Mouse (Mus musculus): Measurements from ENCODE around the gene Armc7. TPM values are rescaled to one million over a fixed set of nuclear protein-coding genes. Genes with fewer than 3 reads are reported as not detected.

The Armc7 gene
- 7.7 and 8.8 TPM in 2 replicates for polyA plus RNA-seq (2014; fragmentation: Nextera tagmentation; extraction: Ambion mirVana)

DNA sequence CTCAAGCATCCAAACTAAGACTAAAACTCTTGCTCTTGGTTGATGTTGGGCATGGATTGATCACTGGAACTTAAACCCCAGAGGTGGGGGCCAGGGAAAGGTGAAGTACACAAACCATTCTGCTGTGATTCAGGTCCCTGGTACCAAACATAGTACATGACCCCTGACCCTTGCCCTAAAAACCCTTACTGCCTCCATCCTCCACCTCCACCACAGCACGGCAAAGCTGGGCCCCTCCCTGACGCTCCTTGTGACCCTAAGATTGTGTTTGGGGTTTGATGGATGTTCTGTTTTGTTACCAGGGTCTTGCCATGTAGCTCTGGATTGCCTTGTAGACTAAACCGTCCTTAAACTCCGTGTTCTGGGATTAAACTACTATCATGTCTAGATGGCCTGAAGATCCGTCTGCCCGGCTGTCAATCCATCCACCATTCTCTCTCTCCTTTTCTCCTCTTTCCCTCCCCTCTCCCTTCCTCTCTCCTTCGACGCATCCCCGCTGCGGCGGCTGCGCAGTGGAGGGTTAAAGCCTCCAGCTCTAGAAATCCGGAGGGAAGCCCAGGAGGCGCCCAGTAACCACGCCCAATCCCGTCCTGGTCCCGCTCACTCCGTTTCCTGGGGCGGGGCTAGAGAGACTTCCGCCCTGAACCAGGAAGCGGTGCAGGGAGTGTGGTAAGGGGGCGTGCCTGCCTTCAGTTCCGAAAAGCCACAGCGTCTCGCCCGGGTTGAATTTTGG is at the start of gene Armc7:
Gene Armc7, plus strand, starts transcription at position 643 of the 733 bp plus-strand sequence.
- Histone ChIP-seq H3K36me3 (ENCODE audit: control insufficient read depth, insufficient read depth, low read length) (no peaks in the 10 kb centered on the region; the same call in none of the 2 replicates), H3K4me2 (ENCODE audit: low read depth, severe bottlenecking) (peak within 1 kb of the TSS; percentile 71), H3K27me3 (ENCODE audit: control insufficient read depth, insufficient read depth, low read length) (no peaks in the 10 kb centered on the region), H3K9ac (ENCODE audit: low read length) (peak within 1 kb of the TSS; percentile 56), H3K9me3 (ENCODE audit: control insufficient read depth, low read length) (no peaks in the 10 kb centered on the region), H3K4me3 (ENCODE audit: low read depth, low read length) (peak within 1 kb of the TSS; percentile 70), H3K27ac (replicated peaks; ENCODE audit: low read depth, low read length) (no peak within 1 kb of the TSS), H3K4me1 (ENCODE audit: control insufficient read depth, insufficient read depth, low read length) (peaks cover 8% of the 10 kb centered on the region)
- WGBS: 1% methylated on average over 26 of the region's 26 CpGs
- DNase-seq (ENCODE audit: low spot score): peak; percentile 95
- peak; percentile 89 for ATAC-seq (ENCODE audit: insufficient number of reproducible peaks, low FRiP score, low TSS enrichment, low read depth)

DNA sequence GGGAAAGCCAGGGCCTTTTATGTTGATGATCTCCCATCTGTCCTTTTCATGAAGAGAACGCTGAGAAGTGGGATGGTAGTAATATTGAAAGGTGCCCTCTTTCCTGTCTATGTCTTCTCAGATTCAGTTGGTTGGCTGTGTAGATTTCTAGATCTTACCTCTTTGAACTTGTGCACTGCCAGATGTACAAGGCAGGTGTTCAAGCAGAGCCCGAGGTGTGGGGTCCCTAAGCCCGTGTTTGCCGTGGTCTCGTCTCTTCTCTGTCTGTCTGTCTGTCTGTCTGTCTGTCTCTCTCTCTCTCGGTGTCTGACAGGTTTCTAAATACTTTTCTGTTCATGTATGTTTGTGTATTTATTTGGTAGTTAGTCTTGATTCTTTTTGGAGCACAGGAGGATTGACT is 49.8 kb upstream of the Armc7 start:
- Histone ChIP-seq H3K27me3 (ENCODE audit: control insufficient read depth, insufficient read depth, low read length) (no peaks in the 10 kb centered on the region), H3K9ac (ENCODE audit: low read length) (no peak overlapping the region), H3K4me1 (ENCODE audit: control insufficient read depth, insufficient read depth, low read length) (peaks cover 7% of the 10 kb centered on the region; the same call in 1 of the 2 replicates), H3K36me3 (ENCODE audit: control insufficient read depth, insufficient read depth, low read length) (peaks cover 17% of the 10 kb centered on the region), H3K4me3 (ENCODE audit: low read depth, low read length) (no peak overlapping the region), H3K27ac (replicated peaks; ENCODE audit: low read depth, low read length) (no peak overlapping the region), H3K4me2 (ENCODE audit: low read depth, severe bottlenecking) (no peak overlapping the region), H3K9me3 (ENCODE audit: control insufficient read depth, low read length) (no peaks in the 10 kb centered on the region)
- WGBS: 86% methylated on average over 6 of the region's 6 CpGs
- ATAC-seq (ENCODE audit: insufficient number of reproducible peaks, low FRiP score, low TSS enrichment, low read depth) (no peak), DNase-seq (ENCODE audit: low spot score) (no peak)

GRCm38 (mm10) chr11:115427482-115428331 is 47.8 kb upstream of the Armc7 start:
- no peaks in the 10 kb centered on the region for H3K9me3 ChIP-seq (ENCODE audit: control insufficient read depth, low read length)
- no peaks in the 10 kb centered on the region for H3K4me1 ChIP-seq (ENCODE audit: control insufficient read depth, insufficient read depth, low read length)
- no peak overlapping the region for H3K4me3 ChIP-seq (ENCODE audit: low read depth, low read length)
- H3K36me3 ChIP-seq (ENCODE audit: control insufficient read depth, insufficient read depth, low read length): peaks cover 23% of the 10 kb centered on the region
- H3K4me2 ChIP-seq (ENCODE audit: low read depth, severe bottlenecking): no peak overlapping the region
- DNase-seq (ENCODE audit: low spot score) (peak; percentile 85), ATAC-seq (ENCODE audit: insufficient number of reproducible peaks, low FRiP score, low TSS enrichment, low read depth) (no peak)
- H3K27ac ChIP-seq (replicated peaks; ENCODE audit: low read depth, low read length): no peak overlapping the region
- 41% methylated on average over 20 of the region's 20 CpGs for WGBS
- H3K27me3 ChIP-seq (ENCODE audit: control insufficient read depth, insufficient read depth, low read length): no peaks in the 10 kb centered on the region
- H3K9ac ChIP-seq (ENCODE audit: low read length): no peak overlapping the region

DNA sequence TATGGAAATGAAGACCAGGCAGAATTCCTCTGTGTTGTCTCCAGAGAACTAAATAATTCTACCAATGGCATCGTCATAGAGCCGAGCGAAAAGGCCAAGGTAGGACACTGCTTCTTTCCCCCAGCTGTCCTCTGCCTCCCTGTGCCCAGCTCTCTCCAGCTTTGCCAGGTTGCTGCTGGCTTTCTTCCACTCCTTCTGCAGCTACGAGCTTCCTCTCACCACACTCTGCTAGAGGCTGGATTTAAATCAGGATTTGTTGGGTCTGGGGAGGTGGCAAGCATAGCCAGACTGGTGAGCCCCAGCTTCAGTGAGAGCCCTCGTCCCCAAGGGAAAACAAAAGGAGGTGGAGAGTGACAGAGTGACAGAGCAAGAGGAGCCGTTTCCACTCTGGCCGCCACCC is 46.2 kb upstream of the Armc7 start:
- Histone ChIP-seq H3K4me3 (ENCODE audit: low read depth, low read length) (no peak overlapping the region), H3K4me1 (ENCODE audit: control insufficient read depth, insufficient read depth, low read length) (no peaks in the 10 kb centered on the region), H3K4me2 (ENCODE audit: low read depth, severe bottlenecking) (no peak overlapping the region), H3K27ac (replicated peaks; ENCODE audit: low read depth, low read length) (no peak overlapping the region), H3K9ac (ENCODE audit: low read length) (no peak overlapping the region), H3K9me3 (ENCODE audit: control insufficient read depth, low read length) (no peaks in the 10 kb centered on the region), H3K36me3 (ENCODE audit: control insufficient read depth, insufficient read depth, low read length) (peaks cover 23% of the 10 kb centered on the region), H3K27me3 (ENCODE audit: control insufficient read depth, insufficient read depth, low read length) (no peaks in the 10 kb centered on the region)
- 91% methylated on average over 7 of the region's 7 CpGs for WGBS
- ATAC-seq (ENCODE audit: insufficient number of reproducible peaks, low FRiP score, low TSS enrichment, low read depth) (no peak), DNase-seq (ENCODE audit: low spot score) (no peak)

- H3K4me1 ChIP-seq (ENCODE audit: control insufficient read depth, insufficient read depth, low read length): no peaks in the 10 kb centered on the region
- H3K9me3 ChIP-seq (ENCODE audit: control insufficient read depth, low read length): no peaks in the 10 kb centered on the region
- peaks cover 23% of the 10 kb centered on the region for H3K36me3 ChIP-seq (ENCODE audit: control insufficient read depth, insufficient read depth, low read length)
- DNase-seq (ENCODE audit: low spot score) (no peak), ATAC-seq (ENCODE audit: insufficient number of reproducible peaks, low FRiP score, low TSS enrichment, low read depth) (no peak)
- H3K27ac ChIP-seq (replicated peaks; ENCODE audit: low read depth, low read length): no peak overlapping the region
- H3K27me3 ChIP-seq (ENCODE audit: control insufficient read depth, insufficient read depth, low read length): no peaks in the 10 kb centered on the region
- 93% methylated on average over 6 of the region's 6 CpGs for WGBS
- no peak overlapping the region for H3K4me2 ChIP-seq (ENCODE audit: low read depth, severe bottlenecking)
- H3K4me3 ChIP-seq (ENCODE audit: low read depth, low read length): no peak overlapping the region
- no peak overlapping the region for H3K9ac ChIP-seq (ENCODE audit: low read length)
Observed at GRCm38 (mm10) chr11:115430561-115430960, 44.9 kb upstream of the Armc7 start.

- ATAC-seq (ENCODE audit: insufficient number of reproducible peaks, low FRiP score, low TSS enrichment, low read depth) (no peak), DNase-seq (ENCODE audit: low spot score) (no peak)
- Histone ChIP-seq H3K4me1 (ENCODE audit: control insufficient read depth, insufficient read depth, low read length) (peaks cover 8% of the 10 kb centered on the region), H3K36me3 (ENCODE audit: control insufficient read depth, insufficient read depth, low read length) (peaks cover 19% of the 10 kb centered on the region), H3K4me2 (ENCODE audit: low read depth, severe bottlenecking) (no peak overlapping the region), H3K9ac (ENCODE audit: low read length) (no peak overlapping the region), H3K27ac (replicated peaks; ENCODE audit: low read depth, low read length) (no peak overlapping the region), H3K4me3 (ENCODE audit: low read depth, low read length) (no peak overlapping the region), H3K9me3 (ENCODE audit: control insufficient read depth, low read length) (no peaks in the 10 kb centered on the region), H3K27me3 (ENCODE audit: control insufficient read depth, insufficient read depth, low read length) (no peaks in the 10 kb centered on the region)
- WGBS: 74% methylated on average over 4 of the region's 4 CpGs
Observed at GRCm38 (mm10) chr11:115432814-115433213, 42.7 kb upstream of the Armc7 start.

DNA sequence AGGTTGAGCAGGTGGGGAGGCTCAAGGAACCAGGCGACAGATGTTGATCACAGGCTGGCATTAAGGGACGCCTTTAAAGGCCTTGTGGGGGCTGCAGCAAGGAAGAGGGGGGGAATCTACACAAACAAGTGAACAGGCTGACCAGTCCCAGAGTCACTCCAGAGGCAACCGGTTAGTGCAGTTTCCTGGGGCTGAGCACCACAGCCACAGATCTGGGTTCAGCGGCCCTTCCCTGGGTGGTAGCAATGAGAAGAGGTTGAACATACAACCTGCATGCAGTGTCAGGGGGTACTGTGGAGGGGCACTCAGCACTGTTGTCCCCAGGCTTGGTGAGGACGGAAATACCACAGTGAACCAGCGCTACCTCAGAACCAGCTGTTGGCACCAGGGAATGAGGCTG is 42.1 kb upstream of the Armc7 start:
- H3K27me3 ChIP-seq (ENCODE audit: control insufficient read depth, insufficient read depth, low read length): no peaks in the 10 kb centered on the region
- H3K4me1 ChIP-seq (ENCODE audit: control insufficient read depth, insufficient read depth, low read length): peaks cover 8% of the 10 kb centered on the region
- H3K27ac ChIP-seq (replicated peaks; ENCODE audit: low read depth, low read length): no peak overlapping the region
- no peaks in the 10 kb centered on the region for H3K9me3 ChIP-seq (ENCODE audit: control insufficient read depth, low read length)
- H3K4me2 ChIP-seq (ENCODE audit: low read depth, severe bottlenecking): no peak overlapping the region
- no peak for DNase-seq (ENCODE audit: low spot score)
- no peak for ATAC-seq (ENCODE audit: insufficient number of reproducible peaks, low FRiP score, low TSS enrichment, low read depth)
- H3K9ac ChIP-seq (ENCODE audit: low read length): no peak overlapping the region
- H3K4me3 ChIP-seq (ENCODE audit: low read depth, low read length): no peak overlapping the region
- 81% methylated on average over 6 of the region's 6 CpGs for WGBS
- peaks cover 19% of the 10 kb centered on the region for H3K36me3 ChIP-seq (ENCODE audit: control insufficient read depth, insufficient read depth, low read length)

DNA sequence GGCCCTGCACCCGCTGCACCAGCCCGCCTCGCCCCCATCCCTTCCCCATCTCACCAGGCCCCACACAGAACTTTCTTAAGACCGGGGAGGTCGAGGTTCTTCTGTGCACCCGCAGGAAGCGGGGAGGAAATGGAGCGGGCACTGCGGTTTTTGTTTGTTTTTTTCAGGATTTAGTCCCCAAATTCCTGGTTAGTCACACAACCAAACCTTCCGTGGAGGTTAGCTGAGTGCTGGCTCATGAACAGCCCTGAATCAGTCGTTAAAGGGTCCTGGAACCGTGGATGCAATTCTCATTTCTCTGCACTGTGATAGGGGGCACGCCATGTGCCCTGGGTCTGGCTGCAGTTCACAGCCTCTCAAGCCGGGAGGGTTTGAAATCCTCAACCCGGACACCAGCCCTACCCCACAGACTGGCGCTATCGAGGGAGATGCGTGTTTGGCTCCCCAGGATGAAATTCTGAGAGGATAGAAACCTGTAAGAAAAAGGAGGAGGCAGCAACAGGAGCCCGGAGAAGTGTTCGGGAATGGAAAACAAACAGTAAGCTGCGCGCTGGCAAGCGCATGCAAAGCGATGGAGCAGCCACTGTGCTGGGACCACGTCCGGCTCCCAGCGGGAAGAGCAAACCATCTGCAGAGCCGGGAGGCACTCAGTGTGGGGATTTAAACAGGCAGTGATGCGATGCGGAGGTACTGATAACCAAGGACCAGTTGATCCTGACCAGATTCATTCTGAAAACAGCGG is 39.7 kb upstream of the Armc7 start:
- Histone ChIP-seq H3K36me3 (ENCODE audit: control insufficient read depth, insufficient read depth, low read length) (peaks cover 5% of the 10 kb centered on the region), H3K27ac (replicated peaks; ENCODE audit: low read depth, low read length) (no peak overlapping the region), H3K9me3 (ENCODE audit: control insufficient read depth, low read length) (no peaks in the 10 kb centered on the region), H3K4me2 (ENCODE audit: low read depth, severe bottlenecking) (peak overlapping the region; percentile 45), H3K27me3 (ENCODE audit: control insufficient read depth, insufficient read depth, low read length) (no peaks in the 10 kb centered on the region), H3K9ac (ENCODE audit: low read length) (peak overlapping the region; percentile 57), H3K4me1 (ENCODE audit: control insufficient read depth, insufficient read depth, low read length) (peaks cover 8% of the 10 kb centered on the region), H3K4me3 (ENCODE audit: low read depth, low read length) (peak overlapping the region; percentile 24)
- ATAC-seq (ENCODE audit: insufficient number of reproducible peaks, low FRiP score, low TSS enrichment, low read depth) (no peak), DNase-seq (ENCODE audit: low spot score) (peak; percentile 72)
- WGBS: 5% methylated on average over 31 of the region's 31 CpGs
